Mouse (Mus musculus): Measurements from ENCODE around the gene Atn1.

The Atn1 gene

GRCm38 (mm10) chr6:124708289-124708889 is 47.9 kb downstream of the Atn1 start:
- no peak for DNase-seq

- no peak for DNase-seq
Measured at GRCm38 (mm10) chr6:124706061-124706627, 50.2 kb downstream of the Atn1 start.

- DNase-seq = no peak
Measured at GRCm38 (mm10) chr6:124704417-124704816, 51.9 kb downstream of the Atn1 start.

GRCm38 (mm10) chr6:124703789-124704188 is 52.5 kb downstream of the Atn1 start:
- no peak for DNase-seq

GRCm38 (mm10) chr6:124702784-124703103 is 53.6 kb downstream of the Atn1 start:
- peak; percentile 77 for DNase-seq

GRCm38 (mm10) chr6:124702102-124702783 is 54.1 kb downstream of the Atn1 start:
- DNase-seq = no peak

- no peak for DNase-seq
Measured at GRCm38 (mm10) chr6:124701338-124701737, 55.0 kb downstream of the Atn1 start.

GRCm38 (mm10) chr6:124699962-124700610 is 56.2 kb downstream of the Atn1 start:
- no peak for DNase-seq

GRCm38 (mm10) chr6:124699366-124699765 is 57.0 kb downstream of the Atn1 start:
- no peak for DNase-seq

- DNase-seq = no peak
Measured at GRCm38 (mm10) chr6:124698751-124699150, 57.6 kb downstream of the Atn1 start.

GRCm38 (mm10) chr6:124696441-124697150 is 59.7 kb downstream of the Atn1 start:
- DNase-seq = no peak

GRCm38 (mm10) chr6:124694166-124694955 is 62.0 kb downstream of the Atn1 start:
- peak; percentile 72 for DNase-seq

GRCm38 (mm10) chr6:124693243-124693981 is 62.9 kb downstream of the Atn1 start:
- DNase-seq = no peak
